In the genomic region with DNA sequence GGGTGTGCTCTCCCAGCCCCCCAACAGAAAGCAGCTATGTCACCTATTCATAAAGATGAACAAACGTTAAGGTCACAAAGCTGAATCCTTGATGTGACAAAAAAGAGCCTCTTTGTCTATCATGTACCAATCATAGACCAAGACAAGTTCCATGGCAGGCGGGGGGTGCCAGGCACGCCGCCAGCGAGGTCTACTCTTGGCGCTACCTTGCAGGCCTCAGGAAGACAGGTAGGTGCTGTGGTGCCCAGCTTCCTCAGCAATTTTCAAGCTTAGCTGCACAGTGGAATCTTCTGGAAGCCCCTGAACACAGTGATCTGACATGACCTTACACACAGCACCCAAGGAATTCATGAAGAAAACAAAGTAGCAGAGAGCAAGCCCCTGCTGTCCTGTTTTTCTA, we compare ENCODE assay signal across 14 mouse cellular contexts.
"Had no signal": no experiment of that assay in that cellular context is flagged by ENCODE, and none has a peak within 500 bp of the region (broad histone marks: within the 10 kb centered on the region; RNA-seq: fewer than 3 reads in every experiment).

No protein-coding gene starts in this region.

- H3K4me1 ChIP-seq: limb, embryonic 10.5 days; midbrain, embryonic 15.5 days; neural tube, embryonic 13.5 days; stomach, embryonic 15.5 days had no signal

- H3K27ac ChIP-seq: intestine, embryonic 15.5 days; left cerebral cortex, adult 2 months; limb, embryonic 10.5 days; liver, embryonic 12.5 days; midbrain, embryonic 15.5 days; neural tube, embryonic 13.5 days; stomach, embryonic 15.5 days had no signal

- H3K9me3 ChIP-seq: intestine, embryonic 15.5 days; limb, embryonic 10.5 days; liver, embryonic 12.5 days; midbrain, embryonic 15.5 days; neural tube, embryonic 13.5 days; stomach, embryonic 15.5 days had no signal

- H3K36me3 ChIP-seq: intestine, embryonic 15.5 days; limb, embryonic 10.5 days; midbrain, embryonic 15.5 days; neural tube, embryonic 13.5 days; stomach, embryonic 15.5 days had no signal

- H3K4me2 ChIP-seq: intestine, embryonic 15.5 days; liver, embryonic 12.5 days; lung, embryonic 14.5 days; midbrain, embryonic 11.5 days; midbrain, embryonic 15.5 days; neural tube, embryonic 13.5 days; stomach, embryonic 15.5 days had no signal

- H3K4me3 ChIP-seq: intestine, embryonic 15.5 days; left cerebral cortex, adult 2 months; limb, embryonic 10.5 days; liver, embryonic 12.5 days; midbrain, embryonic 15.5 days; neural tube, embryonic 13.5 days; stomach, embryonic 15.5 days had no signal

- DNase-seq: lung, embryonic 14.5 days; lung, postnatal 10 days; lung, postnatal 4 days; retina, postnatal 1 day; right cerebral cortex, postnatal 4 days; spleen, adult 18-20 months had no signal

- H3K27me3 ChIP-seq: intestine, embryonic 15.5 days; liver, embryonic 12.5 days; midbrain, embryonic 15.5 days; neural tube, embryonic 13.5 days; stomach, embryonic 15.5 days had no signal

- ATAC-seq: intestine, embryonic 15.5 days; liver, embryonic 12.5 days; midbrain, embryonic 15.5 days had no signal

- H3K9ac ChIP-seq: intestine, embryonic 15.5 days; liver, embryonic 12.5 days; lung, embryonic 14.5 days; midbrain, embryonic 15.5 days; neural tube, embryonic 13.5 days; stomach, embryonic 15.5 days had no signal
